Mouse (Mus musculus) heart, adult 2 months (tissue): ENCODE data around the gene Fhit. TPM values are rescaled to one million over a fixed set of nuclear protein-coding genes. Genes with fewer than 3 reads are reported as not detected.

Experiments
- DNase-seq, 2 experiments: peaks; one replicate each; pipeline ENCODE4 v3.0.0; 2021
- H3K27ac ChIP-seq: fragments of 200-600 bp; 2 replicates; pipeline ENCODE4 v1.8.1; 2022
- H3K27me3 ChIP-seq: fragments of 200-500 bp; 2 replicates; pipeline ENCODE4 v1.6.1; 2012; ENCODE audit warnings: mild to moderate bottlenecking, low read length, inconsistent platforms, mixed read lengths; ENCODE audit not compliant: control insufficient read depth, insufficient read depth
- H3K36me3 ChIP-seq: fragments of 200-500 bp; 2 replicates; pipeline ENCODE4 v1.6.1; 2012; ENCODE audit warnings: low read length, inconsistent platforms; ENCODE audit not compliant: control insufficient read depth, insufficient read depth
- H3K4me1 ChIP-seq: fragments of 200-500 bp; 2 replicates; pipeline ENCODE4 v1.6.1; 2011; ENCODE audit warnings: low read length; ENCODE audit not compliant: control insufficient read depth, insufficient read depth
- H3K4me3 ChIP-seq: fragments of 200-600 bp; 2 replicates; pipeline ENCODE4 v1.8.1; 2022
- H3K79me2 ChIP-seq: fragments of 200-500 bp; replicated peaks from 2 replicates; pipeline ENCODE4 v1.6.1; 2012; ENCODE audit warnings: mild to moderate bottlenecking, inconsistent platforms, low read length, moderate library complexity, mixed read lengths; ENCODE audit not compliant: control insufficient read depth, insufficient read depth
- H3K9ac ChIP-seq: fragments of 200-500 bp; 2 replicates; pipeline ENCODE4 v1.6.1; 2012; ENCODE audit warnings: low read depth, mild to moderate bottlenecking, control low read depth, inconsistent platforms, low read length, mixed read lengths
- CTCF ChIP-seq: fragments of 200-600 bp; IDR thresholded peaks from 2 replicates; pipeline ENCODE4 v1.8.1; 2022; ENCODE audit warnings: antibody characterized with exemption, mild to moderate bottlenecking, moderate library complexity
- EP300 ChIP-seq: fragments of 200-500 bp; IDR thresholded peaks from 2 replicates; pipeline ENCODE4 v1.6.1; 2011; ENCODE audit warnings: low read depth, low read length, control low read depth; ENCODE audit not compliant: insufficient read depth
- POLR2A ChIP-seq: fragments of 200-500 bp; IDR thresholded peaks from 2 replicates; pipeline ENCODE4 v1.6.1; 2011; ENCODE audit warnings: mild to moderate bottlenecking, low read depth, low read length, control low read depth; ENCODE audit not compliant: insufficient read depth
- WGBS: fragments of 180-500 bp; shearing (Covaris S2); methylation state at CpG from one replicate; pipeline ENCODE4 v1.1.7; 2018; 5-methylcytosine and 5-hydroxymethylcytosine counted together
- intact Hi-C: fragments of 180-260 bp; cut with DNase I; formaldehyde crosslinking; loops from one replicate; pipeline ENCODE4 v1.15.1; 2025
- polyA plus RNA-seq: library from polyadenylated mRNA; depleted of rRNA; stranded (reverse); fragments of >200 nt; gene quantifications from 2 replicates; pipeline ENCODE4 v1.2.3, GENCODE M21; 2012
- total RNA-seq, 2 experiments: library from RNA; stranded (reverse); gene quantifications; 2 replicates each; pipeline ENCODE4 v1.2.3; 2021

Fhit gene
- total and polyA plus RNA-seq, 3 experiments = 1.7 to 2.3 (median 1.7) TPM

GRCm38 (mm10) chr14:10079062-10079461 lies 1082.8 kb downstream of the Fhit start:
- no peak overlapping the region for H3K4me3 ChIP-seq
- H3K9ac ChIP-seq = no peak overlapping the region
- intact Hi-C loops = no loop called here
- no peak overlapping the region for H3K27ac ChIP-seq
- TF ChIP-seq CTCF (no peak), POLR2A (no peak), EP300 (no peak)
- no peaks in the 10 kb centered on the region for H3K36me3 ChIP-seq
- no peaks in the 10 kb centered on the region for H3K4me1 ChIP-seq
- no peak for DNase-seq
- H3K27me3 ChIP-seq = no peaks in the 10 kb centered on the region
- no peaks in the 10 kb centered on the region for H3K79me2 ChIP-seq
- 70% methylated on average over 3 of the region's 3 CpGs for WGBS

GRCm38 (mm10) chr14:10049947-10050346 lies 1111.9 kb downstream of the Fhit start:
- TF ChIP-seq CTCF (no peak), EP300 (no peak), POLR2A (no peak)
- H3K27me3 ChIP-seq = no peaks in the 10 kb centered on the region
- intact Hi-C loops = no loop called here
- no peak overlapping the region for H3K9ac ChIP-seq
- DNase-seq = no peak
- no peaks in the 10 kb centered on the region for H3K79me2 ChIP-seq
- WGBS = 61% methylated on average over 3 of the region's 3 CpGs
- no peaks in the 10 kb centered on the region; the same call in 1 of the 2 replicates for H3K4me1 ChIP-seq
- no peak overlapping the region for H3K4me3 ChIP-seq
- no peaks in the 10 kb centered on the region for H3K36me3 ChIP-seq
- H3K27ac ChIP-seq = no peak overlapping the region

DNA sequence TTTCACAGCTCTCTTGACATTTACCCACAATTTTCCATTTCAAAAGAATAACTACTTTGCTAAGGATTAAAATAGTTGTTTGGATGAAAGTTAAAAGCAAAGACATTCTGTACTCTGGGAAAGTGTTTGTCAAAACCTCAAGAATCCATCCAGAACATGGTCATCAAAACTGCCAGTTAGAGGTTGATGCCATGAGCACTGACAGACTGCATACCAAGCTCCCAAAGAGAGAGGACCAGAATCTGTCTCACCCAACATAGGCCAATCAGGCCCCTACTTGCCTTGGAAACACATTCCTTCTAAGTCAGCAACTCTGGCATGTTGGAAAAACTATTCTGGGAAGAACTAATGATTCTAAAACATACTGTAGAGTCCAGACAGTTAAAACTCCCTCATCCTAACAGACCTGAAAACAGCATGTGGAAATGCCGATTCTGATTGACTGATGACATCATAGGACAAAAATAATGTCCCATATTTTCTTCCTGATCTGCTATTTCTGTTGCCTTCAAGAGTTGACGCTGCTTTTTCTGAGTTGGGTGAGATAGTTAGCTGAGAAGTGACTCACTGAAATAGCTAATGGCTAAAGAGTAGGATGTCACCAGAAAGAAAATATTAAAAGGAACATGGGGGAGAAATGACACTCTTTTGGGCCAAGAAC lies 1114.6 kb downstream of the Fhit start:
- intact Hi-C loops = no loop called here
- no peak for DNase-seq
- Histone ChIP-seq H3K4me3 (no peak overlapping the region), H3K4me1 (no peaks in the 10 kb centered on the region; the same call in 1 of the 2 replicates), H3K9ac (no peak overlapping the region), H3K79me2 (no peaks in the 10 kb centered on the region), H3K27me3 (no peaks in the 10 kb centered on the region), H3K27ac (no peak overlapping the region), H3K36me3 (no peaks in the 10 kb centered on the region)
- WGBS = 11% methylated on average over 2 of the region's 2 CpGs
- no peak for TF ChIP-seq POLR2A

GRCm38 (mm10) chr14:10046336-10047122 lies 1115.3 kb downstream of the Fhit start:
- intact Hi-C loops = no loop called here
- no peaks in the 10 kb centered on the region for H3K27me3 ChIP-seq
- H3K79me2 ChIP-seq = no peaks in the 10 kb centered on the region
- no peak overlapping the region for H3K4me3 ChIP-seq
- no peaks in the 10 kb centered on the region for H3K36me3 ChIP-seq
- H3K27ac ChIP-seq = no peak overlapping the region
- H3K4me1 ChIP-seq = no peaks in the 10 kb centered on the region; the same call in 1 of the 2 replicates
- WGBS = 58% methylated on average over 7 of the region's 7 CpGs
- no peak for DNase-seq
- H3K9ac ChIP-seq = no peak overlapping the region
- no peak for TF ChIP-seq POLR2A
- TF ChIP-seq EP300 = no peak
- TF ChIP-seq CTCF = no peak

DNA sequence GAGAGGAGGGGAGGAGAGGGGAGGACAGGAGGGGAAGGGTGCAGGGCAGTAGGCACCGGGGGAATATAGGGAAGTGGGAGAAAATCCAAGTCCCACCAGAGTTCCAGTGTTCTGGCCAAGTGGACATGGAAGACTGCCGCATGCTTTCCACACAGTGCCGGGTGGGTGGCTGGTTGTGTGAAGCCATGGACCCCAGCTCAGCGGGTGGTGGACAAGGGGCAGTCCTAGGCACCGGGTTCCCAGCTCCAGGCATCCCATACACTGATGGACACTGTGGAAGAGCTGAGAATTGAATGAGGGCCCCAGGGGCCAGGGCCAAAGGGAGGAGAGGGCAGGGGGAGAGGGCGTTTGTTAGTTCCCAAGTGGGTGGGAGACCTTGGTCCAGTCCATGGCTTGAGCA lies 1123.8 kb downstream of the Fhit start:
- DNase-seq = no peak
- TF ChIP-seq CTCF (no peak), POLR2A (no peak), EP300 (no peak)
- WGBS = 94% methylated on average over 6 of the region's 6 CpGs
- Histone ChIP-seq H3K27ac (no peak overlapping the region), H3K36me3 (no peaks in the 10 kb centered on the region), H3K4me1 (no peaks in the 10 kb centered on the region), H3K4me3 (no peak overlapping the region), H3K9ac (no peak overlapping the region), H3K27me3 (no peaks in the 10 kb centered on the region), H3K79me2 (no peaks in the 10 kb centered on the region)
- intact Hi-C loops = no loop called here

- no peak for TF ChIP-seq CTCF
- no peak for TF ChIP-seq POLR2A
- TF ChIP-seq EP300 = no peak
- intact Hi-C loops = no loop called here
- no peaks in the 10 kb centered on the region for H3K4me1 ChIP-seq
- no peaks in the 10 kb centered on the region for H3K36me3 ChIP-seq
- no peaks in the 10 kb centered on the region for H3K79me2 ChIP-seq
- no peak overlapping the region for H3K9ac ChIP-seq
- no peaks in the 10 kb centered on the region for H3K27me3 ChIP-seq
- H3K27ac ChIP-seq = no peak overlapping the region
- DNase-seq = no peak
- 60% methylated on average over 2 of the region's 2 CpGs for WGBS
- H3K4me3 ChIP-seq = no peak overlapping the region
Observed at GRCm38 (mm10) chr14:10036685-10037215, 1125.1 kb downstream of the Fhit start.
